Mouse (Mus musculus) hindlimb bud, embryonic 11.5 days (tissue): ENCODE results near the gene Gm3336.
A peak's percentile ranks its signal among the peaks of the same experiment; 100 is the strongest.

Source experiments
- DNase-seq: peaks from one replicate; pipeline ENCODE4 v3.0.0-alpha.2; 2012; ENCODE audit warnings: low read depth, low spot score; ENCODE audit errors: extremely low spot score

Gene Gm3336

DNA sequence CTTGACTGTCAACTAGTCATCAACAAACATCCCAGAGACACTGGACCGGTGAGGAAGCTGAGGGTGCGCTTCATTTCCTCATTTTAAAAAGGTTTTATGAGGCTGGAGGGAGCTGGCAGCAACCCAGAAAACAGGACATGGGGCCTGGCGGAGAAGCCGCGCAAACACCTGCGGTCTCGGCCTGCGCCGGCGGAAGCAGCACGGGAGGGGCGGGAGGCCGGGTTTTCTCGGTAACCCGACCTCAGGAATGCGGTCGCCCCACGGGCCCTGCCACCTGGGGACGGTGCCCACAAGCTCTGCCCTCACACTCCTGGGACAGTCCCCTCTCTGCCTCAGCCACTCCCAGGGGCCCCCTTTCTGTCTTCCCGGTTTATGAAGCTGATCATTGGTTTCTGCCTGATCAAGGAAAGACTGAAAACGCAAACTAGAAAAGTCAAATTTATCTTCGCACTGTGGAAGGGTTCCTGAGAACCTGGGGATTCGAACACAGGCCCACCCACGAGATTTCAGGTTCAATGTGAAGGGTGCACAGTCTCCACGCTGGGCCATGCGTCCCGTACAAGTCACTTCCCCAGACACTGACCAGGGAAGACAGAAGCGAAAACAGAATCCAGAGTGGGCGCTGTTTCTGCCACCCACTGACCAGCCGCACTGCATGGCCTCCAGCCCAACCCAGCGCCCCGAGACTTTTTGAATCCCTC lies 22.9 kb upstream of the Gm3336 start:
- no peak for DNase-seq

DNA sequence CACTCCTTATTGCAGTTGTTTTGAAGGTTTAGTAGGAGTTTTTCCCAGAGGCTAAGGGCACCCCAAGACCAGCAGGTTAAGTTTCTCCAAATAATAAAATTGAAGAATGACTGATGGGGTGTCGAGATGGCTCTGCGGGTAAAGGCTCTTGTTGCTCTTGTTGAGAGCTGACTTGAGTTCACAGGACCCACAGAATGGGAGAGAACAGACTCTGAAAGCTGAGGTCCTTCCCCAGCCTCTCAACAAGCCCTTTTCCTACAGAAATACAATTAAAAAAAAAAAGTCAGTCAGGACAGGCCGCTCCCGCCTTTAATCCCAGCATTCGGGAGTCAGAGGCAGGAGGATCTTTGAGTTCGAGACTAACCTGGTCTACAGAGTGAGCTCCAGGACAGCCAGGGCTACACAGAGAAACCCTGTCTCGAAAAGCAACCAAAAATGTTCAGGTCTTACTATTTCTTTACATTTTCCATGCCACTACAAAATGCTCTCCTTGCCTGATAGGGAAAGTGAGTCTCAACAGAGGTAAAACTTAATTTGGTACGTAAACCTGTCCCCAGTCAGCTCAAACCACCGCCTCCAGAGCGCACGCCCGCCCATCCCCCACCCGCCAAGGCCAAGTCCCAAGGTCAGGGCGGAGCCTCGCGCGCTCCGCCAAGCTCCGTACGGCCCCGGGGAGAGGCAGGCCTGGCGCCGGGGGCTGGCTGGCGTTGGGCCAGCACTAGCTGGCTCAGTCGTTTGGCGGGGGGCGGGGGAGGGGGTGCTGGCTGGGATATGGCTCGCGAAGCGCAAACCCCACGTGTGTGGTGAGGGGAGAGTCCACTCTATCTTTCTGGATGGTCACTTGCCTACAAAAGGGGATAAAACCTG lies 22.1 kb upstream of the Gm3336 start:
- no peak for DNase-seq

DNA sequence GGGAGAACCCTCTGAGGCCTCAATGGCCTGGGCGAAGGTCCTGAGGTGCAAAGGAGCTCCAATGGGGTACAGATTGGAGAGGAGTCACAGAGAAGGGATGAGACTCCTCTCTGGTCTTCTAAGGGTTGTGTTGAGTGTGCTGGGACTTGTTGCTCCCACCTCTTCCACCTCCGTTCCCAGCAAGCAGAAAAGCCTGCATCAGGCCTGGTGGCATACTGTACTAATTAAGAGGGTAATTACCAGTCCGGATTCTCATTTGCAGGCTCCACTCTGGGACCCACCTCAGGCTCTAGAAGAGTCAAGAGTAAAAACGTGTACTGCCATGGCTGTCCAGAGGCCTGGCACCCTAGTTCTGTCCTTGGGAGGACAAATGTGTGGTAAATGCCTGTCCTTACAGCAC lies 21.4 kb upstream of the Gm3336 start:
- DNase-seq = no peak

DNA sequence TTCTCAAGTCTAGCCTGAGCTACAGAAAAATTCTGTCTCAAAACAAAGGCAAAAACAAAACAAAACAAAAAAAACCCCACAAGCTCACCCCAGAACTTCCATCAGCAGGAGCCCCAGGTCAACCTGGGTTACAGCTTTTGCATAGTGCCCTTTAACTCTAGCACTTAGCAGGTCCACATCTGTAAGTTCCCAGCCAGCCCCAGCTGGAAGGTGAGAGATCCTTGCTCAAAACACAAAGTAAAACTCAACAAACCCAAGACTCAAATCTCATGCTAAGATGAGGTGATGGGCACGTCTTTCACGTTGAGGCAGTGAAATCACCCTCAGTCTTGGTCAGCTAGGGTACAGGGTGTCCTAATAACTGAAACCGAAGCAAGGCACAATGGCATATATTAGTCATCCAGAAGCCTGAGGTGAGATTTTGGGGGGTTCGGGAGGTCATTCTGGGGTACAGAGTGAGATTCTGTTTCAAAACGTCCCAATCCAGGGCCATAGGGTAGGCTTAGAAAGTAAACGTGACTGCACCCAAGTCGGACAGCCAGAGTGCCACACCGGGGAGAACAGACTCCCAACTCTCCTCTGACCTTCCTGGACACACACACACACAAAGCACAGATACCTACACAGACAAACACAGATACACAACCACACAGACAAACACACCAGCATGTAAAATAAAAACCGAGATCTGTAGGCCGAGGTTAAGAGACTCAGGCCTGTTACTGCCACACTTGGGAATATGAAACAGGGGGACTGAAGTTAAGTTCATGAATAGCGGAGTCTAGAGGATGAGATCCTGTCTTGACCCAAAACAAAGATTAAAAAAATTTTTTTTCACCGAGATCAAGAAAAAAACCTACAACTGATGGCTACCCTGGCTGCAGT lies 20.7 kb upstream of the Gm3336 start:
- no peak for DNase-seq

DNA sequence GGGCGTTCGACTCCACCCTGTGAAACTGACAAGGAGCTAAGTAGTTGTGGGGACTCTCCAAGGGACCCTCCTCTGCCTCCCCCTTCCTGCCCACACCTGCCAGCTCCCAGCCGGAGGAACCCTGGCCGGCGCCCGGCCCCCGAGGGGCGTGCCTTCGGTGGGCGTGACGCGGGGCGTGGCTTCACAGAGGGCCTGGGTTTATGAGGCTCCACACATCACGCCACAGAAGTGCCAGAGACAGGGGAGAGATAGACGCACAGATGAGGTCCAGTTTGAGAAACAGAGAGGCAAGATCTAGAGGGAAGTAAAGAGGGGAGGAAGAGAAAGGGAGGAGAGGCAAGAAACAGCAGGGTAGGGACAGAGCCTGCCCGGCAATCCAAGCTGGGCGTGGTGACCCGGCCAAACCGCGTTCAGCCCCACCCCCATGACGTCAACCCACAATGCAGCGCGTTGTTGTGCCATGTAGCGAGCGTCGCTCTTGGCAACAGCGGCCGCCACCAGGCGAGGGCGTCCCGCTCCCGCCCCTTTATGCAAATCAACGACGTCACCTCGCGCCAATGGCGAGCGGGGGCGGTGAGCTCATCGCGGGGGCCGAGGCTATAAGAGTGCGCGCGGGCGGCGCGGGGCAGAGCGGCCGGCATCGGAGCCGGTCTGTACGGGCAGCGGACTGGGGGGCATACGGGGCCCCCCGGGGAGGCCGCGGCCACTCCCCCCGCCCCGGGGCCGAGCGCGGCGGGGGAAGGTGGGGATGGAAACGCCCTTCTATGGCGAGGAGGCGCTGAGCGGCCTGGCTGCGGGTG lies 19.8 kb upstream of the Gm3336 start, which contains the start of gene Jund:
Gene Jund, plus strand, starts transcription at position 640 of the 800 bp plus-strand sequence.
- peak; percentile 95 for DNase-seq

GRCm38 (mm10) chr8:70699116-70699833 lies 19.1 kb upstream of the Gm3336 start:
- DNase-seq = no peak

DNA sequence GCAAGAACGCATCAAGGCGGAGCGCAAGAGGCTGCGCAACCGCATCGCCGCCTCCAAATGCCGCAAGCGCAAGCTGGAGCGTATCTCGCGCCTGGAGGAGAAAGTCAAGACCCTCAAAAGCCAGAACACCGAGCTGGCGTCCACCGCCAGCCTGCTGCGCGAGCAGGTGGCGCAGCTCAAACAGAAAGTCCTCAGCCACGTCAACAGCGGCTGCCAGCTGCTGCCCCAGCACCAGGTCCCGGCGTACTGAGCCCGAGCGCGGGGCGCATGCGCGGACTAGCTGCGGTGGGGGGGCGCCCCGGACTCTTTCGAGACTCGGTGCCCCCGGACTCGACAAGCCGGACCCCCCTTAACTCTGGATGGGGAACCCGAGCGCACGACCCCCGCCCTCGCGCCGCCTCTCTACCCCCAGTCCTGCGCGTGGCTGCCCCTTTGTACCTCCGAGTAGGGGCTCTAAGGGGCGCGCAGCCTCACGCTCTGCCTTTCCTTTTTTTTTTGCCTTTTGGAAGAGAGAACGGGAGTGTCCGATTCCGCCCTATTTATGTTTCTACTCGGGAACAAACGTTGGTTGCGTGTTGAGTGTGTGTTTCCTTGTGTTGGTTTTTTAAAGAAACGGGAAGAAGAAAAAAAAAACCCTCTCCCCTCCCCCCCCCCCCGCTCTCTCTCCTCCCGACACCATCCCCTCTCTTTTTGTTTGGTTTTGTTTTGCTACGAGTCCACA lies 18.3 kb upstream of the Gm3336 start:
- no peak for DNase-seq

- peak; percentile 69 for DNase-seq
Observed at GRCm38 (mm10) chr8:70700555-70700922, 17.8 kb upstream of the Gm3336 start.

DNA sequence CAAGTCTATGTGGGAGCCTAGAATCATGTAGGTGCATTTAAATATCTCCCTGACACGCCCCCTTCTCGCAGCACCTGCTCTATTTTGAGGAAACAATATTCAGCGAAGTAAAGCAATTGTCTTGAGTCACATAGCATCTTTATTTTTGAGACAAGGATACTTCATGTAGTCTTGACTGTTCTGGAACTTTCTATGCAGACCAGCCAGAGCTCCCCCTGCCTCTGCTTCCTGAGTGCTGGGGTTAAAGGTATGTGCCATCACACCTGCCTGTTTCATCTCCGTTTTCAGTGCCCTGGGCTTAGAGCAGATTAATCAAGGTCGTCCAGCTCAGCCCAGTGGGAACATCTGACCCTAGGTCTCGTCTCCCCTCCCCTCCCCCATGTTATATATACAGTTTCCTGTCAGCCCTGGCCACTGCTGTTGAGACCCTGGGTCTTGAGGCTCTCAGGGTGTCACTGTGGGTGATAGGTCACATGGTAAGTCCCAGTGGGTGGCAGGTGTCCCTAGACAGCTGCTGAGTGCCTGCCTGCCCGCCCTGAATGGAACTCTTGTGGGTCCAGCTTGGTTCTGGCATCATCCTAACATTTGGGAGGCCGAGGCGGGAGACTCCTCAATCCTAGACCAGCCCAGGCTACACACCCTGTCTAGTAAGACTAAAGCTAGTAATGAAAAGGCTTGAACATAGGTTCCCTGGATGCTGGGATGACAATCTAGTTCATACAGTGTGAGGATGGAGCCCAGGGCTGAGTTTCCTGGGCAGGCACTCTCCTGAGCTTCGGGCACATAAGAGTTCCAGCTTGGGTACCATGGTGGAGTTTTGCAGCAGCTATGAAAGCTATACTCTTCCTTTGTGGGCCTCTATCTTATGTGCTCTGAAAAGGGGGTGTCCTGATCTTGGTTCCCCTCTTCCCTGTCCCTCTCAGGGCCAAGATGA lies 17.0 kb upstream of the Gm3336 start:
- DNase-seq = no peak

DNA sequence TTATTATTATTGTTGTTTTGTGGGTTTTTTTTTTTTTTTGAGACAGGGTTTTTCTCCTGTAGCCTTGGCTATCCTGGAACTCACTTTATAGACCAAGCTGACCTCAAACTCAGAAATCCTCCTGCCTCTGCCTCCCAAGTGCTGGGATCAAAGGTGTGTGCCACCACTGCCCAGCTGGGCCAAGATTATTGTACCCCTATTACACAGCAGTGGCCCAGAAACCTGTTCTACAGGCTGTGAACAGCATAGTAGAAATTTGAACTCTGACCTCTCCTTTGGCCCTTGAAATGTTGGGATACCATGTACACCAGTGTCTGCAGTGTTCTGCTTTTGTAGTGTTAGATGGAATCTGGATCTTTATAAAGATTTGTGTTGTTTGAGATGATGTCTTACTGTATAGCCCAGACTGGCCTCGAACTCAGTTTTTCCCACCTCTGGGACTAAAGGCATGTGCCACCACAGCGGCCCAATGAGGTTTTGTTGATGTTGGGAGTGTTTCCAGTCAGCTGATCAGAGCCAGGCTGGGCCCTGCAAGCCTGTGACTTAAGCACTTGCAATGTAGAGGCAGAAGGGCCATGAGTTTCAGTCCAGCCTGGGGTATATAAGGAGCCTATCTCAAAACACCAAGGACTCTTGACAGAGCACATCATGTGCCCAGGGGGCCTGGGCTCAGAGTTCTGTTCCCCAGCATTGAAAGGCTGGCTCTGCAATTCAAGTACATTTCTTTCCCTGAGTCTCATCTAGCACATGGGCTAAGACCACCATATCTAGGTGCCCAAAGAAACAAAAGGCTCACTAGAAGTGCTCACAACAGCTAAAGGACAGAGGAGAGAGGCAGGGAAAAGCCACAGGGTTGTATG lies 16.1 kb upstream of the Gm3336 start:
- no peak for DNase-seq

DNA sequence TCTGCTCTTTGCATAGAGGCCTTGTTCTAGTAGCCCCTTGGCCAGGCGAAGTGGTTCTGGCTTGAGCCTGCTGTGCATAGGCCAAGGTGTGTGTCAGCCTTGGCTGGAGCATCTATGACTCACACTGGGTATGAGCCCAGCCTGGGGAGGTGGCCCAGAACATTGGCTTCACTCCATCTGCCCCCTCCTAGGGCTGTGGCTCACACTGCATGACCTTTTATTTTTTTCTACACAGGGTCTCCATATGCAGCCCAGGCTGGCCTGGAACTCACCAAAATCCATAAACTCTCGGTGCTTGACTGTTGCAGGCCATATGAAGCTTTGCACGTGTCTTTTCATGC lies 15.5 kb upstream of the Gm3336 start:
- no peak for DNase-seq

- DNase-seq = no peak
Observed at GRCm38 (mm10) chr8:70703287-70703686, 15.1 kb upstream of the Gm3336 start, which contains the start of gene Iqcn. Gene Iqcn (plus strand): TSS chr8:70703457.

GRCm38 (mm10) chr8:70708281-70708680 lies 10.1 kb upstream of the Gm3336 start:
- DNase-seq = no peak

DNA sequence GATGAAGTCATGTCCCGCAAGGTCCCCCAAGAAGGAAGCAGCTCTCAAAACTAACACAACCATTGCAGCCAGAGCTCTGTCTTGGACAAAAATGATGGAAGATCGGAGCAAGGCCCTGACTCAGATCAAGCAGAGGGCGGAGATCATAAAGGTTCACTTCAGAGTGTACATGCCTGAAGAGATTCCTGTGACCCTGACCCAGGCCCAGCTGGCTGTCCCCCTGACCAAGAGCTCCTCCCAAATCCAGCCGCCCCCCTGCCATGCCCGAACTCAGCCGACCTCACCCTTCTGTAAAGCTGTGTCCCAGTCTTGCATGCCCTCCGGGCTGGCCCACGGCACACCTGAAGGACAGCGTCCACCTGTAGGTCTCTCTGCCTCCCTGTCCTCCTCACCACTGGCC lies 8.5 kb upstream of the Gm3336 start:
- no peak for DNase-seq

- DNase-seq = no peak
Observed at GRCm38 (mm10) chr8:70710296-70710695, 8.0 kb upstream of the Gm3336 start.

- no peak for DNase-seq
Observed at GRCm38 (mm10) chr8:70711041-70711440, 7.3 kb upstream of the Gm3336 start.

DNA sequence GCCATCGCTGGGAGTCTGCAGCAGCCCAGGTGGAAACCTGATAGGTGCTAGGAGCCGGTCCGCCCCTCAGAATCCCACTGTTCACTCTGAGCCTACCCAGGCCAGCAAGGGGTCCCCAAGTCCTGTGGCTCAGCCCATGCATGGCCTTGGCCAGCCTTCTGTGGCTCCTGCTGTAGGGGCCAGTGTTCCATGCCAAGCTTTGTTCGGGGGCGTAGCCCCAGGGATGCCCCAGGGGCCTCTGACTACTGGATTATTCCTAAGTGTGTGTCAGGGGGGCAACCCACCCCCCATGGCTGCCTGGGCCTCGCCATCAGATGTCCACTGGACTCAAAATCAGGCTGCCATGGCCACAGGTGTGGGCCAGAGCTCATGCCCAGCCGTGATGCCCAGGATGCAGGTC lies 4.4 kb upstream of the Gm3336 start:
- no peak for DNase-seq
